Mouse (Mus musculus) forebrain, postnatal 0 days (tissue): ENCODE measurements at regions not wholly inside any gene's neighbourhood (a gene's known extent, or its start where the extent isn't known, plus 50 kb on each side); places are given as distances from the start of the nearest gene placed in this dataset.

ENCODE experiments used
- ATAC-seq: fragments of 200-750 bp; cut with Nextera tagmentation; 2 replicates; pipeline ENCODE4 v1.8.0; 2017; ENCODE audit warnings: mild to moderate bottlenecking, moderate library complexity
- DNase-seq: peaks from one replicate; pipeline ENCODE4 v3.0.0-alpha.2; 2015
- H3K27ac ChIP-seq: fragments of 300-500 bp; sonication (generic); 2 replicates; pipeline ENCODE4 v1.5.1; 2014; ENCODE audit warnings: low read depth, mild to moderate bottlenecking, antibody characterized with exemption, low read length, moderate library complexity, mixed read lengths
- H3K27me3 ChIP-seq: fragments of 300-500 bp; sonication (generic); 2 replicates; pipeline ENCODE4 v1.6.1; 2014; ENCODE audit warnings: mild to moderate bottlenecking, low read length, mixed read lengths; ENCODE audit not compliant: insufficient read depth
- H3K36me3 ChIP-seq: fragments of 300-500 bp; sonication (generic); 2 replicates; pipeline ENCODE4 v1.6.1; 2014; ENCODE audit warnings: mild to moderate bottlenecking, moderate library complexity; ENCODE audit not compliant: insufficient read depth
- H3K4me1 ChIP-seq: fragments of 300-500 bp; sonication (generic); 2 replicates; pipeline ENCODE4 v1.6.1; 2014; ENCODE audit warnings: antibody characterized with exemption; ENCODE audit not compliant: insufficient read depth
- H3K4me2 ChIP-seq: fragments of 300-500 bp; sonication (generic); 2 replicates; pipeline ENCODE4 v1.6.1; 2014; ENCODE audit warnings: low read depth, mild to moderate bottlenecking, moderate library complexity
- H3K4me3 ChIP-seq: fragments of 300-500 bp; sonication (generic); 2 replicates; pipeline ENCODE4 v1.5.1; 2014; ENCODE audit warnings: low read depth, low read length, mixed read lengths
- H3K9ac ChIP-seq: fragments of 300-500 bp; sonication (generic); 2 replicates; pipeline ENCODE4 v1.6.1; 2014; ENCODE audit warnings: mild to moderate bottlenecking
- H3K9me3 ChIP-seq: fragments of 300-500 bp; sonication (generic); 2 replicates; pipeline ENCODE4 v1.6.1; 2016; ENCODE audit warnings: low read length
- CTCF ChIP-seq: sonication (generic); IDR thresholded peaks from 2 replicates; pipeline ENCODE4 v1.5.1; 2016; ENCODE audit warnings: antibody characterized with exemption, control low read depth, low read depth
- WGBS: fragments of 180-500 bp; shearing (Covaris S2); extraction: QIAGEN DNeasy Blood & Tissue Kit; methylation state at CpG from one replicate; pipeline ENCODE4 v1.1.7; 2014; 5-methylcytosine and 5-hydroxymethylcytosine counted together

DNA sequence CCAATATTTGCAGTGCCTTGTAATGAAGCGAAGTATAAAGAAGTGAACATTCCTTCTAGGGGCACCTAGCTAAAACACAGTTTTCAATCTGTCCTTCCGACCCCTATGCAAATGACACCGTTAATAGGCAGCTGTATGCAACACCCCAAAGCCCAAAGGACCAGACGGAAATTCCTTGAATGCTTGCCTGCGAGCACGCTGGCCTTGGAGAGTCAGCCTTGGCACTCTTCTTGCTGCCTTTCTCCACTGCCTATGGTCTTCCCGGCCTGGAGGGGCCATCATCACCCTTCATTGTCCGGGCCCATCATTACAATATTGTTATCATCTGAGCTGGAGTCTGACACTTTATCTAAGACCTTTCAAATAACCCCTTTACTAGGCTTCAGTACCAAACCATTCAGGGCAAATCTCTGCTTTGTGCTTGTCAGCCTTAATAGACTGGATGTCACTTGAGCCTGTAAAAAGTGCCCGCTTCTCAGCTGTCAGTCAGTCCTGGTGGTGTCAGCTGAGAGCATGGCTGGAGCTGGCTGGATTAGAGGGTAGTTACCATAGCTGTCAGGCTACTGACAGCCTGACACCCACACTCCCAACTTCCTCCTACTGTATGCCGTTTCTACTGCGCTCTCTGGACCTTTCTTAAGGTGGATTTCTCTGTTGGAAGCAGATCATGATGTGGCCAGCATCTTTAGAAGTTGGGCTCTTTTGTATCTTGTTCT, 290.6 kb upstream of the Atp5g3 start:
- 25% methylated on average over 11 of the region's 11 CpGs for WGBS
- H3K36me3 ChIP-seq, result no peaks in the 10 kb centered on the region
- no peaks in the 10 kb centered on the region for H3K27me3 ChIP-seq
- DNase-seq (no peak), ATAC-seq (0 out of 2 replicates have a peak, but pooled peaks have one; percentile 16)
- H3K9me3 ChIP-seq, result no peaks in the 10 kb centered on the region
- no peak for TF ChIP-seq CTCF
- no peak overlapping the region for H3K4me3 ChIP-seq
- H3K4me1 ChIP-seq, result no peaks in the 10 kb centered on the region
- no peak overlapping the region for H3K9ac ChIP-seq
- H3K4me2 ChIP-seq, result no peak overlapping the region
- H3K27ac ChIP-seq, result no peak overlapping the region

DNA sequence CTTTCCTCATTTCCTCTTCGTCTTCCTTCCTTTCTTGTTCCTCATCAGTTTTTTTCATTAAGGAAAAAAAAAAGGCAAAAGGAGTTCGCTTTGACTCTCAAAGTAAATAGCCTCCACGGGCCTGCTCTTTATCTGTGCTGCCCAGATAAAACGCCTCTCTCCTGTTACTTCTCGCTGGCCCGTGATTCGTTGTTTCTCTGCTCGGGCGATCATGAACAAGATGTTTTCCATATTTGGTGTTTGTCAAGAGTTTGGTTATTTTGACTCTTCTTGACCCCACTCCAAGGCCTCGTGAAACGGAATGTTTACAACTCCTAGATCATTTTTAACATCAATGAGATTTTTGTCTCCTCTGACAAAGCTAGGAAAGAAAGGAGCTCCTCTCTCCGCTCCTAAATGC, 288.4 kb upstream of the Atp5g3 start:
- TF ChIP-seq CTCF, result no peak
- ATAC-seq (no peak), DNase-seq (no peak)
- Histone ChIP-seq H3K9ac (no peak overlapping the region), H3K4me2 (no peak overlapping the region), H3K27me3 (no peaks in the 10 kb centered on the region), H3K36me3 (no peaks in the 10 kb centered on the region), H3K4me1 (no peaks in the 10 kb centered on the region), H3K27ac (no peak overlapping the region), H3K4me3 (no peak overlapping the region), H3K9me3 (0 out of 2 replicates have a peak, but pooled peaks cover 4% of the 10 kb centered on the region)
- WGBS, result 63% methylated on average over 12 of the region's 12 CpGs

DNA sequence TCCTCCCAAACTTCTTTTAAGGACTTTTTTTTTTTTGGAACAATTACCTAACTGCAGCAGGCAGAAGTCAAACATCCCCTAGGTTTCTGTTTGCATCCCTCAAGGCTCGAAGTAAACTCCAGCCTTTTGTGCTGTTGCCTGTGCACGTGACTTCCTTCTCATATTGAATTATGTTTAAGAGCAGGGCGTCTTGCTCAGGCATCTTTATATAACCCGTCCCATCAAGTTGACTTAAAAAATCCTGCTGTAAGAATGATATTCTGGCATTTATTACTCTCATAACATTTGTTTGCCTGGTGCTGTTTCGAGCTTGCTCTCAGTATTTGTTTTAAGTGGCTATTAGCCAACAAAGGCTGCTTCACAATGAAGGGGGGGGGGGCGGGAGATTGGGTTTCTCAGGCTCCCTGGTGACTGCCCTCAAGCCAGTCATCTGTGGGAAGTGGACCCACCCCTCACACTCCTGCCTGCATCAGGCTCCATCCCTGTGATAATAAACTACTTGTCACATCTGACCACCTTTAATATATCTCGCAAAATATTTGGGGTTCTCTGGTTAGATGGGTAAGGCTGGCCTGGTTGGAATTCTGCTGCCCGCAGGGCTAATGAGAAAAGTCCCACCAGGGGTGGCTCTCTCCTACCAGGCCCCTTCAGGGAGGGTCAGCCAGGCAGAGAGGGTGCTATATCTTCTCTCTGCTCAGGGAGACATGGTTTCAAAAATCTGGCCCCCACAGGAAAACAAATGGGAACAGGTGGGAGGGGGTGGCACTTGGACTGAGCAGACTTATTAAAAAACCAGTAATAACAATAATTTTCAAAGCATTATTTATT, 277.1 kb upstream of the Atp5g3 start:
- no peak overlapping the region for H3K4me3 ChIP-seq
- H3K4me1 ChIP-seq, result no peaks in the 10 kb centered on the region
- H3K9ac ChIP-seq, result no peak overlapping the region
- ATAC-seq, result no peak
- H3K4me2 ChIP-seq, result no peak overlapping the region
- no peak overlapping the region for H3K27ac ChIP-seq
- no peaks in the 10 kb centered on the region for H3K27me3 ChIP-seq
- H3K36me3 ChIP-seq, result no peaks in the 10 kb centered on the region
- no peak for TF ChIP-seq CTCF
- no peak for DNase-seq
- WGBS, result 28% methylated on average over 8 of the region's 8 CpGs
- 0 out of 2 replicates have a peak, but pooled peaks cover 3% of the 10 kb centered on the region for H3K9me3 ChIP-seq

DNA sequence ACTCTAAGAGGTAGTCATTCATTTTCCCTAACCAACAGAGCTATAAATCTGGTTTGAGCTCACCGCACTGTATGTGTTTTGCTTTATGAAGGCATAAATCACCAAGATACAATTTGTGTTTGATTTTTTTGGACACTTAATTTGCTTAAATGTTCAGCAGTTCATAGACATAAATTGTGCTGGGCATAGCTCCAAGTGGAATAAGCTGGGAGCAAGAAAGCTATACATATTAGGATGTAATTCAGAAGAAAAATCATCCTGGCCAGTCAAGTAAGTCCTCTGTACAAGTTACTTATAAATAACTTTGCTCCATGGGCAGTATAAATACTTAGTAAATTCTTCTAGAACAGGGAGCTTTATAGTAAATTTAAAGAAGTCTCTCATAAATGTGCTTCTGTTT, 267.0 kb upstream of the Atp5g3 start:
- Histone ChIP-seq H3K4me3 (no peak overlapping the region), H3K4me1 (no peaks in the 10 kb centered on the region), H3K27me3 (no peaks in the 10 kb centered on the region), H3K27ac (no peak overlapping the region), H3K9me3 (no peaks in the 10 kb centered on the region), H3K4me2 (no peak overlapping the region), H3K36me3 (no peaks in the 10 kb centered on the region), H3K9ac (no peak overlapping the region)
- 83% methylated on average over 1 of the region's 1 CpGs for WGBS
- DNase-seq, result no peak
- no peak for ATAC-seq
- TF ChIP-seq CTCF, result no peak

DNA sequence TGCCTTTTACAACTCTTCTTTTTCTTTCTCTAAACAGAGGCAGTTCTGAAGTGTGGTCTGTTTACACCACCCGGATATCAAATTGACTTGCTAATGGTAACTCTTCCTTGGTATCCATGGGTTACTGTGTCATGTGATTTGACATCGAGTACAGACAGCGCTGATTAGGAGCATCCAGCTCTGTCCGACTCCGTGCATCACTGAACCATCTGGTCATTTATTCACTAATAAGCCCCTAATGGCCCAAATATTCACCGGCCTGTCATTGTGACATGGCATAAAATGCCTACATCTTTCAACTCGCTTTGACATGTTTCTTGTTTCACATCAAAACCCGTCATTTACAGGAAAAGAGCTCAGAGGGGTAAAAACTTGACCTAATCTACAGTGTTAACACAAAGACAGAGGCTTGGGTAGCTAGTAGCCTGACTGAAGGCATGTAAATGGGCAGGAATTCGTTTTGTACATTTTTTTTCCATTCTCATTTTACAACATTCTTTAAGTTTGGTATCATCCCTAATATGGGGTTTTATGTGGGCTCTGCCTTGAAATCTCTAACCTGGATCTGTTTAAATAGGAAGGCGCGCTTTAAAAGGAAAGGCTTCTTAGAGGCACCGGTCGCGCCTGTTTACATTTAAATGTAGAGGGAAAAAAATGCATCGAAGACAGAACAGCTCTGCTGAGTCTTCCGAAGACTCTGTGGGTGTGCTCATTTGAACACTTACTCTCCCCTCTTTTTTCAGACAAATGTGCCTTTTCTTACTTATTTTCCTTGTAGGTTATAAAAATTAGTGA, 257.8 kb upstream of the Atp5g3 start:
- Histone ChIP-seq H3K27ac (no peak overlapping the region), H3K27me3 (no peaks in the 10 kb centered on the region), H3K4me3 (no peak overlapping the region), H3K36me3 (no peaks in the 10 kb centered on the region), H3K9me3 (no peaks in the 10 kb centered on the region), H3K9ac (no peak overlapping the region), H3K4me2 (no peak overlapping the region), H3K4me1 (no peaks in the 10 kb centered on the region; the same call in 1 of the 2 replicates)
- 32% methylated on average over 16 of the region's 16 CpGs for WGBS
- no peak for TF ChIP-seq CTCF
- peak; percentile 85 for ATAC-seq
- peak; percentile 37 for DNase-seq

DNA sequence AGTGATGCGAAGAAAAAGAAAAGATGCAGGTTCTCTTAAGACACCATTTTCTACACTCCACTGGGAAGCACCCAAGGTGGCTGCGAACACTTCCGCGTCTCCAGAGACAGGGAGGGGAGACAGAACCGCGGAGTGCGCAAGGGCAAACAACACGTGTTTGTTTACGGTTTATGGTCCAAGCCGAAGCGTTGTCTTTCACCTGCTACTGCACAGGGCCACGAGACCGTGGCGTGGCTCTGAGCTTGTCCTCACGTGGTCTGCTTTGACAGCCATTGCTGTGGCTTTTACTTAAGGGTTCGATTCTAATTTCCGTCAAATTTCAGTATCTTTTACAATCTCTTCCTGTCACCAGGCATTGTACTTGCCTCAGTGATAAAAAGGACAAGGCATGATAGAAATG, 257.2 kb upstream of the Atp5g3 start:
- no peak overlapping the region for H3K4me2 ChIP-seq
- ATAC-seq (no peak), DNase-seq (no peak)
- H3K9ac ChIP-seq, result no peak overlapping the region
- no peak overlapping the region for H3K27ac ChIP-seq
- H3K4me3 ChIP-seq, result no peak overlapping the region
- no peaks in the 10 kb centered on the region for H3K27me3 ChIP-seq
- H3K9me3 ChIP-seq, result no peaks in the 10 kb centered on the region
- H3K36me3 ChIP-seq, result no peaks in the 10 kb centered on the region
- 80% methylated on average over 17 of the region's 17 CpGs for WGBS
- H3K4me1 ChIP-seq, result no peaks in the 10 kb centered on the region; the same call in 1 of the 2 replicates
- no peak for TF ChIP-seq CTCF
